Mouse (Mus musculus) brain, adult 2 months (tissue): ENCODE data around the gene Fam169b.
A peak's percentile ranks its signal among the peaks of the same experiment; 100 is the strongest.
"Not testable (repeated sequence)": the region's sequence is repeated elsewhere in the genome, so short reads cannot be mapped to it uniquely, and the experiment has no call there.

Experiments
- DNase-seq: peaks from one replicate; pipeline ENCODE4 v3.0.0; 2011; ENCODE audit warnings: low read depth, low spot score

Fam169b gene

DNA sequence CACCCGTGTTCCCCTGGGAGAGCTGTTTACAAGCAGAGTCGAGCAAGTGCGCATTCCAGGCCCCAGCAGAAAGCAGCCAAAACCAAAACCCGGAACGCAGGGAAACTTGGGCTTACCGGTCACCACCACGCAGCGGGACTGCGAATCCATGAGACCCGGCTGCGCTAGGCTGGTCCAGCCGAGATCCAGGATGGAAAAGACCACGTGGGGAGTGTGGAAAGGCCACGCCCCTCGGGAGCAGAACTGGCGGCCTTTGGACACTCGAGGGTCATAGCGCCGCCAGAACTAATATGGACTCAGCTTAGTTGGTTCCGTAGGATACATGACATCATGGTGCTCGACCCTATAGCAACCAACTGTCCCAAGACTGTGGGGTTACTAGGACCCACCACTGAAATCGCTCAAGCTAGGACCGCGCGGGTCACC is 9.6 kb upstream of the Fam169b start, which contains the start of gene Pgpep1l:
Pgpep1l (minus strand) TSS at position 206 of the 426 bp plus-strand sequence.
- peak; percentile 33 for DNase-seq

DNA sequence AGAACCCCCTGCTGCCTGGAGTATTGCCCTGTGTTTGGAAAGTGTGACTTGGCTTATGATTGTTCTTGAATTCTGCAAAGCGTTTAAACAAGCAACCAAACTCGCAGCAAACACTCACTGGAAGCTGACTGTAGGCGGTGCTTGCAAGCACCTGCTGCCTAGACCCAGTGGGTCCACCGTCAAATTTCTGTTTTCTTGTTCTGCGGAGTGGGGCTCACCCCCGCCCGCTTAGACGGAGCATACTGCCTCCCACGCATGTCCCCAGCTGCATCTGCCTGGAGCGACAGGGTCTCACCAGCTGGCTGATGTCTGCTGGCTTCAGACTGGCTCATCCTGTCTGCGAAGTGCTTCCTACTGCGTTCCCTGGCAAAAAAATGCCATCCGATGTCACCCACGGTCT is 9.1 kb upstream of the Fam169b start:
- peak; percentile 91 for DNase-seq

DNA sequence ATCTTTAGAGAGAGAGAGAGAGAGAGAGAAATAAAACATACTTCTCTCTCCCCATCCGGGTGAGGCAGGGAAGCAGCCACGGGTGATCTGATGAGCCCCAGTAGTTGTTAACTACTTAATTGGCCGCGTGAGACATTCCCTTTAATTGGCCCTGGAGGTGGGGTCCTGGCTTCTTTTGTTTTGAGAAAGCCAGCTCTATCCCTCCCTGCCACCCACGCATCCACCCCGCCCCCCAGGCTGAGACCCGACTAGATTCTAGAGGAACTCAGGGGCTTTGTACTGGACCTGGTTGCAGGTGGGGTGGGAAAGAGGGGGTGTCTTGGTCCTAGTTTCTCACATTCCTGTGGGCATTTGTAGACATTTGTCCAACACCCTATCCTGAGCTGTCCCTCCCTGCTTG is 8.2 kb upstream of the Fam169b start:
- no peak for DNase-seq

DNA sequence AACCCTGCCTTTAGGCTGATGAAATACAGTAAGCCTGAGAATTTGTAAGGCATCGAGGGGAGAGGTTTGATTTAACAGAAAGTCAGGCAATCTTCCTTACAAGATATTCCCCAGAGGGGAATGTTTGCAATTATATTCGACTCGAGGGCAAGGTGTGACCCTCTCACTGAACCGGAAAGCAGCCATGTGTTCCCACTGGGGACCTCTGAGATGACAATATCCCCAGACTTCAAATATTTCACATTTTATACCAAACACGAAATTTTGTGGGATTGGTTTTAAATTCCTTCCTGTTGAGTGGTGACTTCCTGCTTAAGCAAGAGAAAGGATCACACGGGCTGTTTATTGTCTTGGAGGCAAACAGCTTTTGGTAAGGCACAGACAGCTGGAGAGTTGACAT is 6.9 kb upstream of the Fam169b start:
- DNase-seq = no peak

DNA sequence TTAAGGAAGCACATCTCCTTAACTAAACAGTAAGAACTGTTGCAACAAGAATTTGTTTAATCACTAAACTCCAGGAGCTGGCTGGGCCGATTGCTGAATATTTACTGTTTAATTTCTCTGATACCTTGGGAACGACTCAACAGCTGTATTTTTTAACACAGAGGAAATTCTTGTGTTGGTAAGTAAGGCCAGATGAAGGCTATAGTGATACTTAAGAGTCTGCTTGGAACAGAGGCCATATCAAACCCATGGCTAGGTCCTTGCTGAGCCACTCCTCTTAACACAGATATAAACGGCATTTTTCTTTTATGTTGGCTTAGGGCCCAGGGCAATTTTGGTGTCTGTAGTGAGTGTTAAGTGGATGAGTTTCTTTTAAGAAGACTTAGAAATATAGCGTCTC is 3.1 kb upstream of the Fam169b start:
- no peak for DNase-seq

DNA sequence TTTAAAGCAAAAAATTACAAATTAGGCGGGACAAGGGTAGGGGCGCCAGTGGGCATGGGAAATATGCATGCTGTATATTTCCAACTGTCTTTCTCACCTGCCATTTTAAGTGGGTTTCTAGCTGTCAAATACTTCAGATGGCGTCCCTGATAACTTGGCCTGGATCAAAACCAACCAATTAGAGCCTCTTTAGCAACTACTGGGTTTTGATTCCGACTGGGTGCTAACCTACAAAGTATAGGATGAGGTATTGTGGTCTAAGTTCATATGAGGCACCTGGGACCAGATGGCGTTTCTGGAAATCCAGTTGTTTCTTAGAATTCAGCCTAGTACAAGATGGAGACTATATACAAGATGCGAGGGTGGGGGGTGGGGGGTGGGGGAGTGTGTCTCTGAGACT is 1.8 kb upstream of the Fam169b start:
- no peak for DNase-seq

DNA sequence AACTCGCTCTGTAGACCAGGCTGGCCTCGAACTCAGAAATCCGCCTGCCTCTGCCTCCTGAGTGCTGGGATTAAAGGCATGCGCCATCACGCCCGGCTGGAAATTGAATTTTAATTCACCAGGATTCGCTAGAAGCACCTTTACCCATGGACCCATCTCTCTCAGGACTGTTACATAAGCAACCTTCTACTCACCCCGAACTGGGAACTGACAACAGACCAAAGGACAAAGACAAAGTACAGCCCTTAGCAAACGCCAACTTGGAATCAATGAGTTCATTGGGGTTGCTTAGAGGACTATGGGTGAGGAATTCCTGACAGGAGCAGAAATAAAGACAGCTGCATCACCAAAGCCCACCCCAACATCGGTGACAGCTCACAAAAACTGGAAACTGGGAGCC is 1.0 kb upstream of the Fam169b start:
- no peak for DNase-seq

DNA sequence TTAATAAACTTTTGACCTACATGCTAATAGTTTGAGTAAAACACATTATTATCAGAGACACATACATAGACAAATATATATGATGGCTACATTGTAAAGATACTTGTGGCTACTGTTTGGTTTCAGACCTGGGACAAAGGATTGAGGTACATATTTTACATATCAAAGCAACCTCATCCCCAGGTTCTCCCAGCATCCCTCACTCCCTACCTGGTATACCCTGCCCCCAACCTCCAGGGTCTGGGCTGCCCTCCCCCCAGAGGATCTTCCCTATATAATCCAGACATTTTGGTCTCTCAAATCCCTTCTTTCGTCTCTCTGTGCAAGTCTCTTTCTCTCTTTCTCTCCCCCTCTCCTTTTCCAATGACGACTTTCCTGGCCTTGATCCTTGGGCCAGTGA is 579 bp downstream of the Fam169b start:
- DNase-seq = no peak

DNA sequence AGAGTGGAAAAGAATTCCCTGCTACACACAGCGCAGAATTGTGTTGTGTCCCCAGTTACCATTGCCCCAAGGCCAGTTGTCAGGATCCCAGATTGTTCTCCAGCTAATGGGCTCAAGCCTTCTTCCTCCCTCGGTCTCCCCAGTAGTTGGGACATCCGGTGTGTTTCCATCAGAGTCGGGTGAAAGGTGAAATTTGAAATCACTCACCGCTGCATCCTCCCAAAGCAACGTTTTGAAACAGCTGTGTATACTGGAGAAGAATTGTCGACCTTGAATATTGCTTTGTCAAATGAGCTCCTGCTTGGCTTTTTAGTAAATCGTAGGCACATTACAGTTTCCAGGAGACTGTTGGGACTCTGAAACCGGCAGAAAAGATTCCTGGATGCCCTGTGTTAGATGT is 1.3 kb downstream of the Fam169b start:
- DNase-seq = no peak

DNA sequence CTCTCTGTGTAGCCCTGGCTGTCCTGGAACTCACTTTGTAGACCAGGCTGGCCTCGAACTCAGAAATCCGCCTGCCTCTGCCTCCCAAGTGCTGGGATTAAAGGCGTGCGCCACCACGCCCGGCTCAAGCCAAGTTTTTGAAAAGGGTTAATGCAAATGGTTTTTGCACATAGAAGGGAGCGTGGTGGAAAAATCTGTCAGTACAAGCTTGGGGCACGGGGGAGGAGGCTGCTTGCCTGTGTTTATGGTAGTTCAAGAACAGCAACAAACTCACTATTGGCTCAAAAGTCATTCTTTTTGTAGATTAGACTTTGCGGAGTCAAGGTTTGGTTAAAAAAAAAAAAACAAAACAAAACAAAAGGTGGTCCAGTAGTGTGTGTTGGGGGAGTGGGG is 1.8 kb downstream of the Fam169b start:
- DNase-seq = peak; percentile 15

DNA sequence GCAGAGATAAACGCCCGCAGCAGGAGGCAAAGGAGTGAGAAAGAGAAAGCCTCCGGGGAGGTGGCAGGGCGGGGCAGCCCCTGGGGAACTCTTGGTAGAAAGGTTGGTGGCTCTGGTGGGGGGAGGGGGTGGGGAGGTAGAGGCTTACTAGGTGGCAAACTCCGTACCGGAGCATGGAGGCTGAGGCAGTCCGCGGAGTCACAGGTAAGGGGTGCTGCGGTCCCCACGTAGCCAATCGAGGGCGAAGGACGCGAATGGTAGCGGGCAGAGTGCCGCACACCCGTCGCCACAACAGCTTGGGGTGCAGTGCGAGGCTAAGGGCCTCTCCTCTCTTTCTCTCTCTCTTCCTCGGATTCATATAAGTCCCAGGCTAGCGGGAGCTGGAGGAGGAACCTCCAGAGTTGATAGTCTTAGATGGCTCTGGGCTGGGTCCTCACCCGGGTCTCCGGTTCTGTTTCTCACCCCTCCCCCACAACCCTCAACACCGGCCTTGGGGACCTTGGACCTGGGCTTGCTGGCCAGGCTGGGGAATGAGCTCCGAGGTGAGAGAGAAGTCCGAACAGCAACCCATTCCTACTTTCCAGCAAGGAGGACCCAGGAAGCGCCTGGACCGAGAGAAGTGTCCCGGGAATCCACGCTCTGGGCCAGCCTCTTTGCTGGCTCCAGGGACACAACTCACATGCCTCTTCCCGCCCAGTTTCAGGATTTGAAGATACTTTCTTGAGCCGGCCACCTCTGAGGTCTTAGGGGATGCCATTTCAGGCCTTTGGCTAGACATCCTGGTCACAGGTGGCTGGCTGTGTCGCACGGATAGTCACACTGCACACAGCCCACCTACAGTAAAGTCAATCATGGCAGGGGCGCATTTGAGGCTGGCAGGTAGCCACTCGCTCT is 2.4 kb downstream of the Fam169b start:
- no peak for DNase-seq

DNA sequence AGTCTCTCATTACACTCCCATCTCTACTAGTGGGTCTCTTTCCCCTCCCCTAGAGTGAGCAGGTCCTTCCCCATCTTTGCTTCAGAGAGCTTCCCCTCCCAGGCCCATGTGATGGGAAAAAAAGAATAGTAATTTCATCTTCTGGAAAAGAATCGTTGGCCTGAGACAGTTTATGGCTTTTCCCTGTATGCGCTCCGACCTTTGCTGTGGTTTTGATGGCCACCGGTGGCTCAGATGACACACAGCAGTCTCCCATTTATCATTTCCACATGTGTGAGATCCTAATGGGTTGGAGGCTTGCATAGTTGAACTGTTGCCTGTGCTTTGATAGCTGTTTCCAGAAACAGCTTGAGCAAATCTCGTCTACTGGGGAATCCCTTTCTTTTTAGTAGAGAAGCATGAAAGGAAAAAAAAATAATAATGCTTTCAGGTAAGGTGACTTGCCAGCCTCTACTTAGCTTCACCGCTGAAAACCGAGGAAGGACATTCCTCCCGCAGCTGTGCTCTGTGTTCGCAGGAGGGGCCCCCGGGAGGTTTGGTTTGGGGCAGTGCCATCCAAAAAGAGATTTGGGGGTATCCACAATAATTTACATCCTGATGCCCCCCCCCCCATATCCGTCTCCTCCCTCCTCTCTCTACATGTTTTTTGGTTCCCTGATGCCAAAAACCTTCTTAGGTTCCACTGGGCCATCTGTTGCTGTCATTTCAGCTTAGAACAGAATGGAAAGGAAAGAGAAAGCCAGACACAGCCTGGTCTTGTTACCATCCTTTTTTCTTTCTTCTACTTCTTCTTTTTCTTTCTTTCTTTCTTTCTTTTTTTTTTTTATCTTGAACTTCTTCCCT is 3.6 kb downstream of the Fam169b start:
- DNase-seq = peak; percentile 38

DNA sequence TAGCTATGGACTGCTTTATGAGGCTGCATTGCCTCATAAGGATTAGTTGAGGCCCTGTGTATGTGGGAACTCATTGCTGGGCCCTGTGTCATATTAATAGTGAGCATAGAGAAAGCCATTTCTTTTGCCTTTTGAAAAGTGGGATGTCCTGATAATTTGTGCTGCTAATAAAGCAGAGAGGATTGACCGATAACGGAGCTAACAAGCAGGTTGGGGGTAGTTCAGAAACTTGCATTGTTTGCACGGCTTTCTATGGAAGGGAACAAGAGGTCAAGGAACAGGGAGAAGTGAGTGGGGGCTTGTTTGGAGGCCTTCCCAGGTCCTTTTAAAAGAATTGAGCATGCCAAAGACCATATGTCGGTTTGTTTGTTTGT is 4.2 kb downstream of the Fam169b start:
- DNase-seq = no peak

DNA sequence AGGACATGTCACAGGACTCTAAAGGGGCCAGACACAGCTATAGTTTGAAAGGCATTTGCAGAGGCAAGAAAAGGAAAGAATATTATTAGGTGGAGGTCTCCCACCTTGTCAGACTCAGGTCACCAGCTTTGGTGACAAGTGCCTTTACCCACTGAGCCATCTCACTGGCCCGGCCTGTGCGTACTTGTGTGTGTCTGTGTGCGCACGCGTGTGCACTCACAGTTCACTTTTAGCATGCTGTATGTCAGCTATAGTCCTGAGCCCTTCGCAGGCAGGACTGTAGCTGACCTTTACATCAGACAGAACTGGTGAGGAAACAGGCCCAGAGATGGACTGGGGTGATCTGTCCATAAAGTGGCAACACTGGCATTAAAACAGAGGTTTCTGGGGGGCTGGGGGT is 4.7 kb downstream of the Fam169b start:
- DNase-seq = no peak

DNA sequence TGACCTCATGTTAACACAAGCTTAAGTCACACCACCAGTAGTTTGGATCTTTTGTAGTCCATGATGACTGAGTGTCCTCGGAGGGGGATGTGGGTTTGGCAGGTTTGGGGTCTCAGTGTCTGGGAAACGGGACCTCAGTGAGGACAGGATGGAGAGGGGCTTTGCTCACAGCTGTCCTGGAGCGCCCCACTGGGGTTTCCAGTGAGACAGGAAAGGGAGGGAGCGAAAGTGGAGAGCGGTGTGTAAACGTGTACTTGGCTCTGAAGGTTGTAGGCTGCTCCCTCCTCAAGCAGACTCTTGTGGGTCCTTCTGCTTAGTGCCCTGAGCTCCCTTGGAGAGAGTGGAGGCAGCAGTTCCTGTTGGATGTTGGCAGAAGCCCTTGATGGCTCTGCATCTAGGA is 5.3 kb downstream of the Fam169b start:
- no peak for DNase-seq

DNA sequence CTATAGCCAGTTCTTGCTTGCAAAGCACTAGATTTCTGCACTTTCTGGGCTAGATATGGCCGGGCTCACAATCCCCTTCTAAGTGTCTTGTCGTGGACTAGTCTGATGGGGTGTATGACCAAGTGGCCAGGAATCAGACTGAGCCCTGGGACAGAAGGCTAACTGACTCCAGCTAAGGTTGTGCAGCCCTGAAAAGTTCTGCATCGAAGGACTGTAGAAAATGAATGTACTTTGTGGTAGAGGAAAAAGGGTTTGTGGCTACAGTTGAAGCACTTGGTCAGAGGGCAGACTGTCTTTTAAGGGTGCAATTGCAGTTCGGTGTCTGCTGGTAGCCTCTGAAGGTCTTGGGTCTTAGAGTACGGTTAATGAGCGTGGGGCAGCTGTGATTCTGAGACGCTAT is 5.8 kb downstream of the Fam169b start:
- no peak for DNase-seq

DNA sequence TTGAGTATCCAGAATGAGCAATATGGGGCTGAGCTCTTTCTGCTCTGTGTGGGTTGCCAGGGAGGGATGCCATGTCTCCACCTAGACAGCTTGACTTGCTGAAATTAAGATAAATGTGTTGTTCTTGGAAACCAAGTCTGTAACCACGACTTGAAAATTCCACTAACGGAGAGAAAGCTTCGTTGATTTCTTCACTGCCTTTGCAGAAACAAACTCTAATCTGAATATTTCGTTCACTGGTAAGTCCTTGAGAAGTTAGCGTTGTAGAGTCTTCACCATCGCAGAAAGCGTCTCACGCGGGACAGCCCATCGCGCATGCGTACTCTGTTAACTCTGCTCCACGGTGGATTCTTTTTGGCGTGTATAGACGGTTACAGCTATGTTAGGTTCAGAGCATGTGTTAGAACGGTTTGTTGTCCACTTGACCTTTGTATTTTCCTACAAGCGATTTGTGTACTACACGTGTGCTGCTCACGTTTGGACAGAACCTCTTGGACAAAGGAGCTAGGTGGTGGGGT is 6.8 kb downstream of the Fam169b start:
- DNase-seq = peak; percentile 49

DNA sequence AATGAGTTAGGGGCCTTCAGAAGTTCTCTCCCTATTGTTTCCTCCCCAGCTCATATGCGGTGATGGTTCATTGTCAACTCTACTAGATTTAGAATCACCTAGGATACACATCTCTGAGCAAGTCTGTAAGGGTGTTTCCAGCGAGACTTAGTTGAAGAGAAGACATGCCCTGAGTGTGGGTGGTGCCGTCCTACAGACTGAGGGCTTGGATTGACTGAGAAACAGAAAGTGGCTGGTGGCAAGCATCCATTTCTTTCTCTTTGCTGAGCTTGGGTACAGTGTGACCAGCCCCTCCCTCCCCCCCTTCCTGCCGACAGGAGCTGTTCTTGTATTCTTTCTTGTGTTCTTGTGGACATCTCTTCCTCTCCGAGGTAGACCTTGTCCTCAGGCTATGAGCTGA is 7.7 kb downstream of the Fam169b start:
- peak; percentile 47 for DNase-seq

DNA sequence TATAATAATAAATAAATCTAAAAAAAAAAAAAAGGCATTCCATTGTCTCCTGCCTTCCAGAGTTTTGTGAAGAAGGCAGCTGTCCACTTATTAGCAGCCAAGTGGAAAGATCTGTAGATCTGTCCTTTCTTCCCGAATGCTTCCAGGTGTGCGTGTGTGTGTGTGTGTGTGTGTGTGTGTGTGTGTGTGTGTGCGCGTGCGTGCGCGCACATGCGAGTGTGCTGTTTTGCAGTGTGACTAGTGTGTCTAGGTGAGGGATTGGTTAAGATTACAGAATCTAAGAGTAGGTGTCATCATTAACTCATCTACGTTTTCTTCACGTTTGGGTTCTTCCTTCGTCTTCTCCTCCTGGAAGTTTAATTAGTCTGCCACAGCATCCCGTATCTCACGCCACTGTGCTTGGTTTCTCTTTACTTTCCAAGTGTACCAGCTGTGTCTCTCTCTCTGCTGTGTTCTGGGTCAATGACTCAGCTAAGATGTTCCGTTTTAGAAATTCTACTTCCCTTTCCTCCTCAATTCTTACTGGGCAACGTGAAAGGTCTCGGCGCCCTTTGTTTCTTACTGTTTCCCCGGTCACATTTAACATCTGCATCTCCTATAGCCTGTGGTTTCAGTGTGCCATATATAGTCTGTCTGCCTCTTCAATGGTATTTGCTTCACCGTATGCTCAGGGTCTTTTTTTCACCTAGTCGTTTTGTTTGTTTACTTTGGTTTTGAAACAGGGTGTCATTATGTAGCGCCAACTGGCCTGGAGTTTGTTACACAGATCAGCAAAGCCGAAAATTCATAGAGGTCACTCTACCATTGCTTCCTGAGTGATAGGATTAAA is 8.9 kb downstream of the Fam169b start:
- DNase-seq = peak; percentile 16

DNA sequence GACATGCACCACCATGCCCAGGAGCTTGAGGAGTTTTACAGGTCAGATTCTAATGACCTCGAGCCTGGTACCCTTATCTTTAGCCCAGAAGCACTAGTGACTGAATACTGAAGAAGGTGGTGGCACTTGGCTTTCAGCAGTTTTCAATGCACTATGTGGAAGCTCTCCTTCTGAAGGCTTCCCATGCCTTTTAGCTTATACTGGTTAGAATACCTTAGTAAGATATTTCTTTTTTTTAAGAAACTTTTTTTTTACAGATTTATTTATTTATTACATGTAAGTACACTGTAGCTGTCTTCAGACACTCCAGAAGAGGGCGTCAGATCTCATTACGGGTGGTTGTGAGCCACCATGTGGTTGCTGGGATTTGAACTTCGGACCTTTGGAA is 9.5 kb downstream of the Fam169b start:
- not testable (repeated sequence) for DNase-seq

DNA sequence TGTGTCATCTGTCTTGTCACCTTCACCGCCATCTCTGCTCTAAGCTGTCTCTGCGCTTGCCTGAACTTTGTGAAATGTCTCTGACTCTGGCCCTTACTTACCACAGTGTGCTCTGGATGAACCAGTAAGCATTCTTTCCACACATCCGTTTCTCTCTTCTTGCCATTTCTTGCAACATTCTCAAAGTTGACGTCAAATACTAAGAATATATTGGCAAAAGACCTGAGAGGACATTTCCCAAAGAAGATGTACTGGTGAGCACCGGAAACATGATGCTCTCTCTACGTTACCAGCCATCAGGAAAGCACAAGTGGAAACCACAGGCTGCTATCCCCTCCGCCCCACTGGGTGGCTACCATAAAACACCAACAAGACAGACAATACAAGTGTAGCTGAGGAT is 10.1 kb downstream of the Fam169b start:
- no peak for DNase-seq

DNA sequence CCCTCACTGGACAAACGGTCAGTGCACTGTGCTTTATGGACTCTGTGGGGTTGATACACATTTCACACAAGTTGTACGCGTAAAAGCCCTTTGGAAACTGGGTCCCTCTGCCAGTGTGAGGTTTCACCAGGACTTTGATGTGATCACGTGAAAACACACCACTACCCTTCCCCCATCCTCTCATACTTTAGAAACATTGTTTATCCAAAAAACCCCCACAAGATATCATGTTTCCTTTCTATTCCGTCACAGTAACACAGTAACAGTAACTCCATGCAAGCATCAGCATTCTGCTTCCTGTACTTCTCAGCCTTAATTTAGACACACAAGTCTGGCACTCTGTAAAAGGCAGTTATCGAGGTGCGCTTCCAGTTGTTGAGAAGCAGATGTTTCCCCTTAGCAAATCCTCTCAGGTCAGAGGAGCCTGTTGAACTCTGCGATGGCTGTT is 12.2 kb downstream of the Fam169b start:
- no peak for DNase-seq
